Mouse (Mus musculus) neural tube, embryonic 14.5 days (tissue): ENCODE data around the gene Hoxc8. TPM values are rescaled to one million over a fixed set of nuclear protein-coding genes. Genes with fewer than 3 reads are reported as not detected.

Experiments used
- ATAC-seq: fragments of 200-750 bp; cut with Nextera tagmentation; 2 replicates; pipeline ENCODE4 v1.8.0; 2017; ENCODE audit warnings: low read depth, mild to moderate bottlenecking, moderate TSS enrichment, moderate library complexity
- H3K27ac ChIP-seq: fragments of 300-500 bp; sonication (generic); 2 replicates; pipeline ENCODE4 v1.5.1; 2014; ENCODE audit warnings: low read depth, mild to moderate bottlenecking, control low read depth, low read length, moderate library complexity, mixed read lengths
- H3K27me3 ChIP-seq: fragments of 300-500 bp; sonication (generic); 2 replicates; pipeline ENCODE4 v1.6.1; 2014; ENCODE audit warnings: low read length; ENCODE audit not compliant: control insufficient read depth, insufficient read depth
- H3K36me3 ChIP-seq: fragments of 300-500 bp; sonication (generic); 2 replicates; pipeline ENCODE4 v1.6.1; 2014; ENCODE audit warnings: low read length, mixed read lengths; ENCODE audit not compliant: control insufficient read depth, insufficient read depth
- H3K4me1 ChIP-seq: fragments of 300-500 bp; sonication (generic); 2 replicates; pipeline ENCODE4 v1.6.1; 2014; ENCODE audit warnings: low read length; ENCODE audit not compliant: control insufficient read depth, insufficient read depth
- H3K4me2 ChIP-seq: fragments of 300-500 bp; sonication (generic); 2 replicates; pipeline ENCODE4 v1.6.1; 2014; ENCODE audit warnings: mild to moderate bottlenecking, low read depth, low read length, control low read depth
- H3K4me3 ChIP-seq: fragments of 300-500 bp; sonication (generic); 2 replicates; pipeline ENCODE4 v1.5.1; 2014; ENCODE audit warnings: low read depth, low read length, control low read depth, mixed read lengths
- H3K9ac ChIP-seq: fragments of 300-500 bp; sonication (generic); replicated peaks from 2 replicates; pipeline ENCODE4 v1.6.1; 2014; ENCODE audit warnings: low read depth, mild to moderate bottlenecking, control low read depth, low read length, mixed read lengths
- H3K9me3 ChIP-seq: fragments of 300-500 bp; sonication (generic); 2 replicates; pipeline ENCODE4 v1.6.1; 2016; ENCODE audit warnings: low read length; ENCODE audit not compliant: control insufficient read depth
- WGBS: fragments of 180-500 bp; shearing (Covaris S2); extraction: QIAGEN DNeasy Blood & Tissue Kit; methylation state at CpG from one replicate; pipeline ENCODE4 v1.1.7; 2014; 5-methylcytosine and 5-hydroxymethylcytosine counted together
- polyA plus RNA-seq: library from polyadenylated mRNA; unstranded; fragments of >200 nt; fragmentation: Nextera tagmentation; extraction: Ambion mirVana; gene quantifications from 2 replicates; pipeline ENCODE4 v1.2.1, GENCODE M21; 2014

The Hoxc8 gene
- polyA plus RNA-seq, 1 experiment from 2014 or later = 50.1 TPM

DNA sequence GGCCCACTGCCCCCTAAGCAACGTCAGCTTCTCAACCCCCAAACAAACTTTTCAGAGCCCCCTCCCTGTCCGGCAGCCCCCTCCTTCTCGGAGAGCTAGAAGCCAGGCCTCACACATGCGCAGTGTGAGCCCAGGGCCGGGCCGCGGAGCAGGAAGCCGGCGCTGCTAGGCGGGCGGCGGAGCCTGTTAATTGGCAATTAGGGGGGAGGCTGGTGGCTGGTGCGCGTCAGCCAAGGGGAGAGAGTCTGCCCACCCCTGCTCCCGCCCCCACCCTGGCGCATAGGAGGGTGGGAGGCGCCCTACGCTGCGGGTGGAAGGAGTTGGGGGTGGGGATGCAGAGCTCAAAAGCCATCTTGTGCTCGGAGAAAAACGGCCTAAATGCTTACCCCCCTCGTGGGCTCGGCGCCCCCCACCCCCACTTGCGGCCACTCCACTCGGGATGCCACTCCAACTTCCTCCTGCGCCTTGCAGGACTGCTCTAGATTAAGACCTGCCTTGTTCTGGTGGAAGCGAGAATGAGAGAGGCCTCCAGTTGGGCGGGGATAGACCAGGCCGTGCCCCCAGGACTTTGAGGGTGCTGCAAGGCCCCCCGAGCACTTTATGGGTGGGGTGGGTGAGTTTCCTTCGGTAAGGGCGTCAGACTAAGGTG is 8.9 kb downstream of the Hoxc8 start:
- Histone ChIP-seq H3K9ac (peak overlapping the region; percentile 76), H3K9me3 (no peaks in the 10 kb centered on the region)
- ATAC-seq = peak; percentile 84

DNA sequence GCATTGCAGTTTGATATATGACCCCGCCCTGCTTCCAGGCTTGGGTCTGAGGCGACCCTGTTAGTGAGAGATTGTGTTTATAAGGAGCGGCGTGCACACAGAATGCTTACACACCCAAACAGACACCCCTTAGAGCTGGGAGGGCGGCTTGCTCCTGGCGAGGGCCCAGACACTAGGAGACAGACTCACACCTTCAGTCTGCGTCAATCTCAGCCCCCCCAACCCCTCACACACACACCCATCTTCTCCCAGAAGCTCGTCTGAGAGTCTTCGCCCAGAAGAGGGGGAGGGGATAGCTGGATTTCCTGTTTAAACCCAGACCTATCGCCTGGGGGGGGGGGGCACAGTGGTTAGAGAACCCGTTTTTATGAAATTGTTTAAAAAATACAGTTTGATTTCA is 9.5 kb downstream of the Hoxc8 start:
- Histone ChIP-seq H3K4me3 (peak overlapping the region; percentile 55), H3K36me3 (no peaks in the 10 kb centered on the region), H3K4me2 (peak overlapping the region; percentile 92), H3K9me3 (no peaks in the 10 kb centered on the region), H3K27ac (peak overlapping the region; percentile 91), H3K27me3 (no peaks in the 10 kb centered on the region), H3K9ac (peak overlapping the region; percentile 76), H3K4me1 (peaks cover 61% of the 10 kb centered on the region)
- peak; percentile 33 for ATAC-seq
- under 1% methylated on average over 11 of the region's 11 CpGs for WGBS

More for the DNA sequence above, 8.9 kb downstream of the Hoxc8 start:
- H3K4me3 ChIP-seq = peak overlapping the region; percentile 55
- H3K4me2 ChIP-seq = peak overlapping the region; percentile 92
- H3K4me1 ChIP-seq = peaks cover 60% of the 10 kb centered on the region
- H3K27ac ChIP-seq = peak overlapping the region; percentile 91
- H3K27me3 ChIP-seq = no peaks in the 10 kb centered on the region
- H3K36me3 ChIP-seq = no peaks in the 10 kb centered on the region
- under 1% methylated on average over 27 of the region's 33 CpGs for WGBS

DNA sequence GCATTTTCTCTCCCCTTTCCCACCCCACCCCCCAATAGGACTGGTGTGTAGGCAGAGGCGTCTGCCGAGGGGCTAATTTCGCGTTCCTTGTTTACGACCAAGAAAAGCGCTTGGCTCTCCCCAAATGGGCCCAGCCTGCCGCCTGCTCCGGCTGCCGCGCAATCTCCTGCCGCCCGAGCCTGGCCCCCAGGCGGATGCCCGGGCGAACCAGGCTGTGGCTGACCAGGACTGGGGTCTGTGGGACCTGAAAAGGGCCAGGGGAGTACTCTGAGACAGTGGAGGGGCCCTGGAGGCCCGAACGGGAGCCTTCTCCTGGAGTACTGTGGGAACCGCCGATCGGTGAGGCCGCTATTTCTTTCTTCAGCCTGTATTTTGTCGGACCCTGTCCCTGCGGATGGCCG is 10.1 kb downstream of the Hoxc8 start:
- Histone ChIP-seq H3K36me3 (no peaks in the 10 kb centered on the region), H3K9ac (peak overlapping the region; percentile 76), H3K4me3 (peak overlapping the region; percentile 55), H3K27me3 (no peaks in the 10 kb centered on the region), H3K4me1 (peaks cover 61% of the 10 kb centered on the region), H3K4me2 (peak overlapping the region; percentile 92), H3K27ac (peak overlapping the region; percentile 91), H3K9me3 (no peaks in the 10 kb centered on the region)
- WGBS = under 1% methylated on average over 24 of the region's 24 CpGs
- 0 out of 2 replicates have a peak, but pooled peaks have one; percentile 1 for ATAC-seq

DNA sequence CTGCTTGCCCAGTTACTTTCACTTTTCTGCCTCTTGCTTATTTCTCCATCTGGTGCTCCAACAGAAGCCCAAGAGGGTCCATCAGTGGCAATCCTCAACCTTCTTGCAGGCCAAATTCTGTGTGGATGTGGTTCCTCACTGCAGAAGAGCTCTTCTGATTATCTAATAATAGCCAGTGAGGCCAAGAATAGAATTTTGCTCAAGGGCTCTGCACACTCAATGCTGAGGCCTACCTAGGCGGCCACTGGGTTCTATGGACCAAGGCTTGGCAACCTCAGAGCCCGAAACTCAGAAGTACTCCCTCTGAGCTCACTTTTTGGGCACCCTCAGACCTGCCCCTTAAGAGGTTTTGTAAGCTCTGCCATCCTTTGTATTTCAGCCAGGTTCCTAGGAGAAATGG is 11.0 kb downstream of the Hoxc8 start:
- Histone ChIP-seq H3K9ac (peak overlapping the region; percentile 76), H3K27ac (peak overlapping the region; percentile 91), H3K9me3 (no peaks in the 10 kb centered on the region), H3K27me3 (no peaks in the 10 kb centered on the region), H3K4me2 (peak overlapping the region; percentile 92), H3K4me3 (peak overlapping the region; percentile 55), H3K36me3 (no peaks in the 10 kb centered on the region), H3K4me1 (peaks cover 65% of the 10 kb centered on the region)
- 21% methylated on average over 2 of the region's 2 CpGs for WGBS
- ATAC-seq = no peak

DNA sequence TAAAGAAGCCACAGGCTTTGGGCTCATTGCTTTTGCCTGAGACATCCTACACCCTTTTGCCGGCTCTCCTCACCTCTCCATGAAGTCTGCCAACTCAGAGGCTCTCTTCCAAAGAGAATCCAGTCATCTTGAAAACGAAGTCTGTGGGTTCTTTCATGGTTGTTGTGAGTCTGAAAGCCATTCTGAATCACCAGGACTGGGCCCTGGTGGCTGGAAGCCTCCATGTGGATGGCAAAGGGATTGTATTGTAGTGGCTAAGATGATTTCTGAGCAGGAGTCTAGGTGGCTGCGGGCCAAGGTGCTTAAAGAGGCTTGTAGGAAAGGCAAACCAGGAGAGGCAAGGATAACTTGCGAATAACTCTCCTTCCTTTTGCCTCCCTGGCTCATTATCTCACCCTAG is 11.7 kb downstream of the Hoxc8 start:
- no peaks in the 10 kb centered on the region for H3K27me3 ChIP-seq
- peak overlapping the region; percentile 92 for H3K4me2 ChIP-seq
- H3K4me3 ChIP-seq = peak overlapping the region; percentile 55
- H3K4me1 ChIP-seq = peaks cover 67% of the 10 kb centered on the region
- no peaks in the 10 kb centered on the region for H3K9me3 ChIP-seq
- H3K36me3 ChIP-seq = no peaks in the 10 kb centered on the region
- H3K9ac ChIP-seq = peak overlapping the region; percentile 76
- 5% methylated on average over 4 of the region's 4 CpGs for WGBS
- H3K27ac ChIP-seq = peak overlapping the region; percentile 91
- no peak for ATAC-seq

DNA sequence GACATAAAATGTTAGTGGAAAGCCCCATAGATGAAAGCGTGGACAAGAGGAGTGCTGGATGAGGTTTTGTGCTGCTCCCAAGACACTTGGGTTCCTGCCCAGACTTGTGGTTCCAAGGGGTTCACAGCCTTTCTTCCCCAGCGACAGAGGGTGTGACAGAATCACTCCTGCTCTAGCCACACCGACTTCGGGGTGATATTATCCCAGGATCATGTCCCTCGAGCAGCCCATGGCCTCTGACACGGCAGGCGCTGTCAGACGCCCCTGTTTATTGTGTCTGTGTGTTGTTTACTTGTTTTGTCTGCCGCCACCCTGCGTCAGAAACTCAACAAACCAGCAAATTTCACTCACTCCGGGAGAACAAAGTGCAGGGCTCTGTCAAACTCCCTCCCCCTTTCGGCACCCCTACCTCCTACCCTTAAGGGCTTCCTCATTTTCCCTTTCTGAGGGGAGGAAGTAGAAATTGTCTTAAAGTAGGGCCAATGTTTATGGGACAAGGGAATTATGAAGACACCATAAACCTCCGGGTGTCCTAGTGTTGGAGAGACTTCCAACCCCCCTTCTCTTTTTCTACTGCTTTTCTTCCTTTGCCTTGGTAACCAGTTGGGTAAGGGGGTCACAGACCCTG is 12.5 kb downstream of the Hoxc8 start:
- peak overlapping the region; percentile 92 for H3K4me2 ChIP-seq
- peak overlapping the region; percentile 76 for H3K9ac ChIP-seq
- peak overlapping the region; percentile 55 for H3K4me3 ChIP-seq
- no peaks in the 10 kb centered on the region for H3K36me3 ChIP-seq
- H3K27me3 ChIP-seq = no peaks in the 10 kb centered on the region
- 4% methylated on average over 13 of the region's 13 CpGs for WGBS
- H3K27ac ChIP-seq = peak overlapping the region; percentile 91
- peaks cover 68% of the 10 kb centered on the region for H3K4me1 ChIP-seq
- ATAC-seq = no peak
- H3K9me3 ChIP-seq = no peaks in the 10 kb centered on the region

DNA sequence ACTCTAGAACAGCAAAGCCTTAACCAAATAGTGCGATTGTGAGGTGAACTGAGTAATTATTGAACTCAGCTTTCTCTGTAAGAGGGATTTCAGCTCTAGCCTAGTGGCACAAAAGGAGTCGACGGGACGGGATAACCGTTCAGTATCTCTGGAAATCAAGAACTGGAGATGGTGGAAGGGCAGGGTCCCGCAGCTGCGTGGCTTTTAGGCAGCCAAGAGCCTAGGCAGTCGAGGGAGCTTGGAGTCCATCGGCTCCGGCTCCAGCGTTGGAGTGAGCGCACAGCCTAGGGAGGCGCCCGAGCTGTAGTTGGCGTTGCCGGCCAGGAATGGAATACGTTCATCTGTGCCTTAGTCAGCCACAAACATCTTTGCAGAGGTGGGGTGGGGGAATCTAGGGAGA is 14.9 kb downstream of the Hoxc8 start:
- under 1% methylated on average over 17 of the region's 17 CpGs for WGBS
- Histone ChIP-seq H3K9ac (peak overlapping the region; percentile 78), H3K4me3 (peak overlapping the region; percentile 28), H3K27ac (peak overlapping the region; percentile 79), H3K4me1 (peaks cover 88% of the 10 kb centered on the region), H3K9me3 (no peaks in the 10 kb centered on the region), H3K36me3 (no peaks in the 10 kb centered on the region), H3K4me2 (peak overlapping the region; percentile 83), H3K27me3 (no peaks in the 10 kb centered on the region)
- ATAC-seq = no peak

DNA sequence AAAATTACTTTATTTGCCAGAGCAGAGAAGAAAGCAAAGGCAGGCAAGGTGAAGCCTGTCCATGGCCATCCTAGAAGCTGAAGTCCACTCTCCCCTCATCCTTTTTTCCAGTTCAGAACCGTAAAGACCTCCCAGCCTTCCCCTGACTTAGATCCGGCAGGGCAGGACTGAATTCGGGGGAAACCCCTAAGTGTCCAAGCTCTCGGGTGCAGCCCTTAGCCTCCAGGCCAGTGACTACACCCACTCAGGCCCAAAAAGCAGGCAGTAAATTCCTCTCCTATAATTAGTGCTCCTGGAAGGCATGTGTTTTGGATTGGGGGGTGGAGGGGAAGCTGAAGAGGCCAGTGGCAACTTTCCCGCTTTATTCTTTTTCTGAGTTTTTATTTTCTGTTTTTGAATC is 15.4 kb downstream of the Hoxc8 start:
- Histone ChIP-seq H3K4me3 (peak overlapping the region; percentile 28), H3K9ac (peak overlapping the region; percentile 78)
- WGBS = 7% methylated on average over 5 of the region's 5 CpGs

DNA sequence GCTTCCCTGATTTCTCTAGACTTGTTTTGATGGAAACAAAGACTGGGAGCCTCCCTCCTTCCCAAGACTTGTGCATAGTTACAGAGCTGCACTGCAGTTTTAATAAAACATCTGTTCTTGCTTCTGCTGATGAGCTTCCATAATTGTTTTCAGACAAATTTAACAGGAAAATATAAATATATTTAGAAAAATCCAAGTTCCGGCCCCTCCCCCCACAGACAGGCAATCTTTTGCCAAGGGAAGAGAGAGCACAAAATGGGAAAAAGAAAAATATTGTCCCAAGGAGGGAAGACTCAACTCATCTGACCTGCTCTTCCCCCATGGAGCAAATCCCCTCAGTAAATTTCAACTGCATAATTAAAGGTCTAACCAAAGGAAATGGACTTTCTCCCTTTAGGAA is 15.9 kb downstream of the Hoxc8 start:
- ATAC-seq = no peak
- Histone ChIP-seq H3K36me3 (0 out of 2 replicates have a peak, but pooled peaks cover 3% of the 10 kb centered on the region), H3K4me2 (peak overlapping the region; percentile 83), H3K4me1 (peaks cover 94% of the 10 kb centered on the region), H3K4me3 (peak overlapping the region; percentile 28; the same call in 1 of the 2 replicates), H3K9ac (peak overlapping the region; percentile 78), H3K27me3 (no peaks in the 10 kb centered on the region), H3K9me3 (no peaks in the 10 kb centered on the region), H3K27ac (peak overlapping the region; percentile 79)
- WGBS = 21% methylated on average over 1 of the region's 1 CpGs

More for the DNA sequence above, 15.4 kb downstream of the Hoxc8 start:
- H3K27me3 ChIP-seq = no peaks in the 10 kb centered on the region
- no peaks in the 10 kb centered on the region for H3K9me3 ChIP-seq
- no peaks in the 10 kb centered on the region for H3K36me3 ChIP-seq
- no peak for ATAC-seq
- H3K4me2 ChIP-seq = peak overlapping the region; percentile 83
- peak overlapping the region; percentile 79 for H3K27ac ChIP-seq
- peaks cover 92% of the 10 kb centered on the region for H3K4me1 ChIP-seq
